Mouse (Mus musculus) hindbrain, embryonic 16.5 days (tissue): ENCODE measurements around the gene Cox16. TPM values are rescaled to one million over a fixed set of nuclear protein-coding genes. Genes with fewer than 3 reads are reported as not detected.

Experiments
- ATAC-seq: fragments of 200-750 bp; cut with Nextera tagmentation; 2 replicates; pipeline ENCODE4 v1.8.0; 2017; ENCODE audit warnings: moderate TSS enrichment, moderate library complexity
- H3K27ac ChIP-seq: fragments of 300-500 bp; sonication (generic); 2 replicates; pipeline ENCODE4 v1.5.1; 2014; ENCODE audit warnings: low read depth, mild to moderate bottlenecking, control low read depth, low read length, moderate library complexity
- H3K27me3 ChIP-seq: fragments of 300-500 bp; sonication (generic); replicated peaks from 2 replicates; pipeline ENCODE4 v1.6.1; 2014; ENCODE audit warnings: low read length; ENCODE audit not compliant: control insufficient read depth, insufficient read depth
- H3K36me3 ChIP-seq: fragments of 300-500 bp; sonication (generic); 2 replicates; pipeline ENCODE4 v1.6.1; 2014; ENCODE audit warnings: mild to moderate bottlenecking, low read length, moderate library complexity, mixed read lengths; ENCODE audit not compliant: control insufficient read depth, insufficient read depth
- H3K4me1 ChIP-seq: fragments of 300-500 bp; sonication (generic); 2 replicates; pipeline ENCODE4 v1.6.1; 2014; ENCODE audit warnings: low read depth, low read length; ENCODE audit not compliant: control insufficient read depth, insufficient read depth
- H3K4me2 ChIP-seq: fragments of 300-500 bp; sonication (generic); 2 replicates; pipeline ENCODE4 v1.6.1; 2014; ENCODE audit warnings: mild to moderate bottlenecking, low read length, control low read depth, moderate library complexity
- H3K4me3 ChIP-seq: fragments of 300-500 bp; sonication (generic); 2 replicates; pipeline ENCODE4 v1.5.1; 2014; ENCODE audit warnings: mild to moderate bottlenecking, low read length, control low read depth, moderate library complexity
- H3K9ac ChIP-seq: fragments of 300-500 bp; sonication (generic); 2 replicates; pipeline ENCODE4 v1.6.1; 2014; ENCODE audit warnings: low read depth, mild to moderate bottlenecking, control low read depth, low read length, moderate library complexity
- H3K9me3 ChIP-seq: fragments of 300-500 bp; sonication (generic); 2 replicates; pipeline ENCODE4 v1.6.1; 2014; ENCODE audit warnings: mild to moderate bottlenecking, low read length, moderate library complexity; ENCODE audit not compliant: control insufficient read depth
- WGBS: fragments of 180-500 bp; shearing (Covaris S2); extraction: QIAGEN DNeasy Blood & Tissue Kit; methylation state at CpG from one replicate; pipeline ENCODE4 v1.1.7; 2014; 5-methylcytosine and 5-hydroxymethylcytosine counted together
- polyA plus RNA-seq: library from polyadenylated mRNA; unstranded; fragments of >200 nt; fragmentation: Nextera tagmentation; extraction: Ambion mirVana; gene quantifications from 2 replicates; pipeline ENCODE4 v1.2.1, GENCODE M21; 2015

Gene Cox16
- polyA plus RNA-seq, 1 experiment from 2014 or later, result 113 TPM

- H3K4me3 ChIP-seq, result peak within 1 kb of the TSS; percentile 73
- H3K36me3 ChIP-seq, result no peaks in the 10 kb centered on the region
- H3K4me1 ChIP-seq, result peaks cover 15% of the 10 kb centered on the region
- H3K4me2 ChIP-seq, result peak within 1 kb of the TSS; percentile 84
- no peaks in the 10 kb centered on the region for H3K9me3 ChIP-seq
- peak within 1 kb of the TSS; percentile 96 for H3K9ac ChIP-seq
- 0 out of 2 replicates have a peak, but pooled peaks cover 2% of the 10 kb centered on the region for H3K27me3 ChIP-seq
- WGBS, result under 1% methylated on average over 32 of the region's 47 CpGs
- ATAC-seq, result peak; percentile 82
- H3K27ac ChIP-seq, result peak within 1 kb of the TSS; percentile 94
These were observed 152.0 kb downstream of the Cox16 start, which contains the start of gene Slc8a3 for GRCm38 (mm10) chr12:81332875-81333421. Gene Slc8a3, minus strand, starts transcription at chr12:81333180.

- Histone ChIP-seq H3K27ac (peak overlapping the region; percentile 94), H3K9ac (peak overlapping the region; percentile 96), H3K36me3 (no peaks in the 10 kb centered on the region), H3K9me3 (no peaks in the 10 kb centered on the region), H3K27me3 (0 out of 2 replicates have a peak, but pooled peaks cover 2% of the 10 kb centered on the region), H3K4me1 (peaks cover 15% of the 10 kb centered on the region), H3K4me3 (peak overlapping the region; percentile 73), H3K4me2 (peak overlapping the region; percentile 84)
- peak; percentile 81 for ATAC-seq
- under 1% methylated on average over 40 of the region's 54 CpGs for WGBS
These were observed 152.7 kb downstream of the Cox16 start for GRCm38 (mm10) chr12:81331937-81332874.

GRCm38 (mm10) chr12:81331046-81331638 is 153.8 kb downstream of the Cox16 start:
- peaks cover 15% of the 10 kb centered on the region for H3K4me1 ChIP-seq
- 0 out of 2 replicates have a peak, but pooled peaks cover 2% of the 10 kb centered on the region for H3K27me3 ChIP-seq
- H3K36me3 ChIP-seq, result no peaks in the 10 kb centered on the region
- H3K27ac ChIP-seq, result peak overlapping the region; percentile 72
- WGBS, result 43% methylated on average over 5 of the region's 5 CpGs
- no peaks in the 10 kb centered on the region for H3K9me3 ChIP-seq
- H3K4me3 ChIP-seq, result peak overlapping the region; percentile 73
- ATAC-seq, result no peak
- peak overlapping the region; percentile 58 for H3K9ac ChIP-seq
- peak overlapping the region; percentile 84 for H3K4me2 ChIP-seq

GRCm38 (mm10) chr12:81324991-81325390 is 159.9 kb downstream of the Cox16 start:
- Histone ChIP-seq H3K27me3 (no peaks in the 10 kb centered on the region), H3K9me3 (no peaks in the 10 kb centered on the region), H3K4me2 (no peak overlapping the region), H3K9ac (no peak overlapping the region), H3K36me3 (no peaks in the 10 kb centered on the region), H3K4me3 (no peak overlapping the region), H3K4me1 (no peaks in the 10 kb centered on the region; the same call in 1 of the 2 replicates), H3K27ac (no peak overlapping the region)
- no peak for ATAC-seq
- 83% methylated on average over 3 of the region's 3 CpGs for WGBS

GRCm38 (mm10) chr12:81324116-81324515 is 160.8 kb downstream of the Cox16 start:
- Histone ChIP-seq H3K27ac (no peak overlapping the region), H3K27me3 (no peaks in the 10 kb centered on the region), H3K4me1 (no peaks in the 10 kb centered on the region; the same call in 1 of the 2 replicates), H3K4me3 (no peak overlapping the region), H3K4me2 (no peak overlapping the region), H3K9me3 (no peaks in the 10 kb centered on the region), H3K36me3 (no peaks in the 10 kb centered on the region), H3K9ac (no peak overlapping the region)
- WGBS, result 92% methylated on average over 3 of the region's 3 CpGs
- no peak for ATAC-seq

- Histone ChIP-seq H3K9me3 (no peaks in the 10 kb centered on the region), H3K9ac (no peak overlapping the region), H3K4me3 (no peak overlapping the region), H3K27me3 (no peaks in the 10 kb centered on the region), H3K27ac (no peak overlapping the region), H3K36me3 (no peaks in the 10 kb centered on the region), H3K4me2 (no peak overlapping the region), H3K4me1 (no peaks in the 10 kb centered on the region; the same call in 1 of the 2 replicates)
- no peak for ATAC-seq
- WGBS, result 50% methylated on average over 1 of the region's 1 CpGs
These were observed 163.9 kb downstream of the Cox16 start for GRCm38 (mm10) chr12:81321021-81321420.

GRCm38 (mm10) chr12:81317811-81318210 is 167.1 kb downstream of the Cox16 start:
- H3K9me3 ChIP-seq, result no peaks in the 10 kb centered on the region

GRCm38 (mm10) chr12:81315953-81316352 is 169.0 kb downstream of the Cox16 start:
- WGBS, result 88% methylated on average over 5 of the region's 5 CpGs
- no peaks in the 10 kb centered on the region for H3K4me1 ChIP-seq
- H3K27ac ChIP-seq, result no peak overlapping the region
- no peak for ATAC-seq
- no peak overlapping the region for H3K4me3 ChIP-seq
- peaks cover 15% of the 10 kb centered on the region for H3K36me3 ChIP-seq
- no peak overlapping the region for H3K4me2 ChIP-seq
- no peak overlapping the region for H3K9ac ChIP-seq
- H3K27me3 ChIP-seq, result no peaks in the 10 kb centered on the region
- H3K9me3 ChIP-seq, result no peaks in the 10 kb centered on the region

More at GRCm38 (mm10) chr12:81317811-81318210, 167.1 kb downstream of the Cox16 start:
- WGBS, result 17% methylated on average over 2 of the region's 2 CpGs
- Histone ChIP-seq H3K27ac (no peak overlapping the region), H3K4me2 (no peak overlapping the region), H3K27me3 (no peaks in the 10 kb centered on the region), H3K36me3 (peaks cover 15% of the 10 kb centered on the region), H3K4me3 (no peak overlapping the region), H3K9ac (no peak overlapping the region), H3K4me1 (no peaks in the 10 kb centered on the region; the same call in 1 of the 2 replicates)
- ATAC-seq, result no peak
